Mouse (Mus musculus): ENCODE results near the gene Smco4.
A peak's percentile ranks its signal among the peaks of the same experiment; 100 is the strongest.

The Smco4 gene

GRCm38 (mm10) chr9:15509363-15509762 lies 16.1 kb downstream of the Smco4 start:
- DNase-seq, result no peak

- DNase-seq, result no peak
These were observed 17.5 kb downstream of the Smco4 start for GRCm38 (mm10) chr9:15510557-15511310.

GRCm38 (mm10) chr9:15512918-15513317 lies 19.7 kb downstream of the Smco4 start:
- no peak for DNase-seq

GRCm38 (mm10) chr9:15516007-15516406 lies 22.8 kb downstream of the Smco4 start:
- no peak for DNase-seq

- no peak for DNase-seq
These were observed 24.7 kb downstream of the Smco4 start for GRCm38 (mm10) chr9:15517979-15518378.

- DNase-seq, result no peak
These were observed 29.1 kb downstream of the Smco4 start for GRCm38 (mm10) chr9:15522348-15522747.

GRCm38 (mm10) chr9:15522887-15523286 lies 29.7 kb downstream of the Smco4 start:
- no peak for DNase-seq

GRCm38 (mm10) chr9:15523646-15524045 lies 30.4 kb downstream of the Smco4 start:
- no peak for DNase-seq

GRCm38 (mm10) chr9:15525246-15525645 lies 32.0 kb downstream of the Smco4 start:
- DNase-seq, result peak; percentile 46

GRCm38 (mm10) chr9:15526539-15526938 lies 33.3 kb downstream of the Smco4 start:
- no peak for DNase-seq

GRCm38 (mm10) chr9:15527846-15528245 lies 34.6 kb downstream of the Smco4 start:
- DNase-seq, result no peak

GRCm38 (mm10) chr9:15528368-15528767 lies 35.1 kb downstream of the Smco4 start:
- no peak for DNase-seq

- no peak for DNase-seq
These were observed 36.2 kb downstream of the Smco4 start for GRCm38 (mm10) chr9:15529275-15529964.

GRCm38 (mm10) chr9:15529965-15530320 lies 36.7 kb downstream of the Smco4 start:
- no peak for DNase-seq

GRCm38 (mm10) chr9:15531204-15531603 lies 38.0 kb downstream of the Smco4 start:
- DNase-seq, result no peak

GRCm38 (mm10) chr9:15533336-15534070 lies 40.3 kb downstream of the Smco4 start:
- DNase-seq, result no peak

- DNase-seq, result no peak
These were observed 40.9 kb downstream of the Smco4 start for GRCm38 (mm10) chr9:15534110-15534509.

GRCm38 (mm10) chr9:15535418-15535817 lies 42.2 kb downstream of the Smco4 start:
- DNase-seq, result peak; percentile 39

GRCm38 (mm10) chr9:15536861-15537426 lies 43.7 kb downstream of the Smco4 start:
- no peak for DNase-seq

GRCm38 (mm10) chr9:15537455-15538048 lies 44.3 kb downstream of the Smco4 start:
- DNase-seq, result no peak

- DNase-seq, result no peak
These were observed 45.8 kb downstream of the Smco4 start for GRCm38 (mm10) chr9:15538979-15539533.

GRCm38 (mm10) chr9:15541735-15542354 lies 48.6 kb downstream of the Smco4 start:
- DNase-seq, result no peak
